Mouse (Mus musculus) erythroblast, embryonic 14.5 days (primary cell): Measurements from ENCODE around the gene Git2.

Experiments
- GATA1 ChIP-seq: IDR thresholded peaks from 2 replicates; pipeline ENCODE4 v1.6.1; 2012; ENCODE audit warnings: low read length, inconsistent platforms, mixed read lengths
- TAL1 ChIP-seq: IDR thresholded peaks from 3 replicates; pipeline ENCODE4 v1.6.1; 2012; ENCODE audit warnings: low read length, inconsistent platforms, mixed read lengths

GRCm38 (mm10) chr5:114746886-114747285 lies 28.4 kb downstream of the Git2 start:
- TF ChIP-seq TAL1 (no peak), GATA1 (no peak)
